Mouse (Mus musculus) forebrain, embryonic 11.5 days (tissue): ENCODE results near the gene Rfng. TPM values are rescaled to one million over a fixed set of nuclear protein-coding genes. Genes with fewer than 3 reads are reported as not detected.

Experiments used
- ATAC-seq: fragments of 200-750 bp; cut with Nextera tagmentation; replicated peaks from 2 replicates; pipeline ENCODE4 v1.8.0; 2017; ENCODE audit warnings: moderate TSS enrichment; ENCODE audit not compliant: low FRiP score
- DNase-seq: peaks from one replicate; pipeline ENCODE4 v3.0.0-alpha.2; 2017; ENCODE audit warnings: low spot score
- H3K27ac ChIP-seq: fragments of 300-500 bp; sonication (generic); 2 replicates; pipeline ENCODE4 v1.5.1; 2014; ENCODE audit warnings: low read depth, low read length
- H3K27me3 ChIP-seq: fragments of 300-500 bp; sonication (generic); 2 replicates; pipeline ENCODE4 v1.6.1; 2014; ENCODE audit warnings: mild to moderate bottlenecking, low read length, mixed read lengths; ENCODE audit not compliant: control insufficient read depth, insufficient read depth
- H3K36me3 ChIP-seq: fragments of 300-500 bp; sonication (generic); 2 replicates; pipeline ENCODE4 v1.6.1; 2014; ENCODE audit warnings: mild to moderate bottlenecking, low read length, moderate library complexity, mixed read lengths; ENCODE audit not compliant: control insufficient read depth, insufficient read depth
- H3K4me1 ChIP-seq: fragments of 300-500 bp; sonication (generic); replicated peaks from 2 replicates; pipeline ENCODE4 v1.6.1; 2014; ENCODE audit warnings: low read length, mixed read lengths; ENCODE audit not compliant: control insufficient read depth, insufficient read depth
- H3K4me2 ChIP-seq: fragments of 300-500 bp; sonication (generic); 2 replicates; pipeline ENCODE4 v1.6.1; 2014; ENCODE audit warnings: low read depth, mild to moderate bottlenecking, low read length, moderate library complexity, mixed read lengths; ENCODE audit not compliant: severe bottlenecking
- H3K4me3 ChIP-seq: fragments of 300-500 bp; sonication (generic); 2 replicates; pipeline ENCODE4 v1.5.1; 2014; ENCODE audit warnings: low read depth, low read length
- H3K9ac ChIP-seq: fragments of 300-500 bp; sonication (generic); 2 replicates; pipeline ENCODE4 v1.6.1; 2014; ENCODE audit warnings: low read length
- H3K9me3 ChIP-seq: fragments of 300-500 bp; sonication (generic); 2 replicates; pipeline ENCODE4 v1.6.1; 2016; ENCODE audit warnings: low read length, mixed read lengths; ENCODE audit not compliant: control insufficient read depth
- WGBS: fragments of 180-500 bp; shearing (Covaris S2); extraction: QIAGEN DNeasy Blood & Tissue Kit; methylation state at CpG from one replicate; pipeline ENCODE4 v1.1.7; 2014; 5-methylcytosine and 5-hydroxymethylcytosine counted together
- polyA plus RNA-seq: library from polyadenylated mRNA; unstranded; fragments of >200 nt; fragmentation: Nextera tagmentation; extraction: Ambion mirVana; gene quantifications from 2 replicates; pipeline ENCODE4 v1.2.1, GENCODE M21; 2014

The Rfng gene
- polyA plus RNA-seq, 1 experiment from 2014 or later, result 45.4 TPM

DNA sequence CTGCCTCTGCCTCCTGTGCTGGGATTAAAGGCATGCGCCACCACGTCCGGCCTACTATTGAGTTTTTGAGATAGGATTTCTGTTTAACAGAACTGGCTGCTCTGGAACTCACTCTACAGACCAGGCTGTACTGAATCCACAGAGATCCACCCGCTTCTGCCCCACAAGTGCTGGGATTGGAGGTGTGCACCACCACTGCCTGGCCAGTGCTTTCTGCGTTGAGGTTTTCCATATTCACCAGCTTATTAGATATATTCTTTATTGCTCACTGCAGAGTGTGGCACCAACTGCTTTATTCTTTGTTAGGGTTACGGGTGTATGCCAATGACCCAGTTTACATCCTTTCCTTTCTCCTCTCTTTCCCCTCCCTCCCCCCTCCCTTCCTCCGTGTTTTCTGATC is 20.3 kb upstream of the Rfng start:
- 84% methylated on average over 7 of the region's 7 CpGs for WGBS
- Histone ChIP-seq H3K4me3 (no peak overlapping the region), H3K9ac (no peak overlapping the region), H3K4me1 (0 out of 2 replicates have a peak, but pooled peaks cover 2% of the 10 kb centered on the region), H3K4me2 (no peak overlapping the region), H3K27me3 (no peaks in the 10 kb centered on the region), H3K27ac (no peak overlapping the region), H3K36me3 (peaks cover 22% of the 10 kb centered on the region), H3K9me3 (no peaks in the 10 kb centered on the region)
- DNase-seq (no peak), ATAC-seq (no peak)

DNA sequence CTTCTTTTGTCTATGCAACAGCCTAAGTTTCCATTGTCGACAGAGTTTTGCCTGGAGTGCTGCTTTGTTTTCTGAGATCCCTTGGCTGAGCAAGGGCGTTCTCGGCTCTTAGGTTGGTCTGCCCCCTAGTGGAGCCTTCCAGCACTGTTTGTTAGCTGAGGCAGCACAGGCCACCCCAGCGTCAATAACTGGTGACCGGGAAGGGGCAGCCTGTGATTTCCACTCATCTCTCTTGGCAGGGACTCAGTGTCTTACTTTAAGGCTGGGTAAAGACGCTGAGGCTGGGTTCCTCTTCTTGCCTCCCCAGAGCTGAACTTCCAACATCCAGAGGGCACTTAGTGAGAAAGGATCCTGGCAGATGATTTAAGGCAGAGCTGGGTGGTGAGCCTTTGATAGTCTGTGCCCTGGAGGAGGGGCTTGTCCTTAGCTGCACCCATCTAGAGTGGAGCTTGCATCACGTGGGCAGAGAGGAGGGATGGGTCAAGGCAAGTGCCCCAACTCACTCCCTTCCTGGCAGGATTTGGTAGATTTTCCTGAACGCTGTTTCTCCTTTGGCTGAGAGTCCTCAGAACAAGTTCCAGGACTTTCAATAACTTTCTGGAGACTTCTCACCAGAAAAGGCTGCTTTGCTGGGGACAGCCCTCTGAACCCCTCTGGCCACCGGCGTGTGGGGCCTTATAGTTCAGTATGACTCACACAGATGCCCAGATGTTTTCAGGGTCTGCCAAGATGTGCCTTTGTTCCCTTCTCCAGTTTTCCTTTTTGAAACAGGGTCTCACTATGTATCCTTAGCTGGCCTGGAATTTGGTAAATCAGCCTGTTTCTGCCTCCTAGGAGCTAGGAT is 16.3 kb upstream of the Rfng start:
- WGBS, result 12% methylated on average over 10 of the region's 10 CpGs
- peak; percentile 51 for ATAC-seq

DNA sequence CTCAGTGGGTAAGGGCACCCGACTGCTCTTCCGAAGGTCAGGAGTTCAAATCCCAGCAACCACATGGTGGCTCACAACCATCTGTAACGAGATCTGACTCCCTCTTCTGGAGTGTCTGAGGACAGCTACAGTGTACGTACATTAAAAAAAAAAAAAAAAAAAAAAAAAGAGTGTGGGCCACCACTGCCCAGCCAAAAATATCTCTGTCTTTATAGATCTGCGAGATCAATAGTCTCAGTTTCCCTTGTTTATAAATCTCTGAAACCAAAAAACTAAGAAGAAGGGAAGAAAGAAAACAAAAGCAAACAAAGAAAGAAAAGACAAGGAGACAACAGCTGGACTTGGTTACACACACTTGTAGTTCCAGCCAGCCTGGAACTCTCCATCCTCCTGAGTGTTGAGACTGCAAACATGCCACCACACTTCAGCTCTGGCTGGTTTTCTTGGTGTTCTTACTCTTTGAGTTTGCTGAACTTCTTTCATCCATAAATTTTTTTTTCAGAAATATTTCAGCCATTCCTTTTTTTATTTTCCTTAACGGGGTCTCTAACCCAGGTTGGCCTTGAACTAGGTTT is 15.4 kb upstream of the Rfng start:
- ATAC-seq (no peak), DNase-seq (no peak)
- H3K4me1 ChIP-seq, result peaks cover 11% of the 10 kb centered on the region; the same call in 1 of the 2 replicates
- no peak overlapping the region for H3K4me3 ChIP-seq
- H3K36me3 ChIP-seq, result no peaks in the 10 kb centered on the region
- no peak overlapping the region; the same call in 1 of the 2 replicates for H3K9ac ChIP-seq
- no peak overlapping the region for H3K27ac ChIP-seq
- H3K4me2 ChIP-seq, result no peak overlapping the region
- H3K27me3 ChIP-seq, result no peaks in the 10 kb centered on the region
- H3K9me3 ChIP-seq, result no peaks in the 10 kb centered on the region
- 75% methylated on average over 6 of the region's 6 CpGs for WGBS

More for the DNA sequence above, 16.3 kb upstream of the Rfng start:
- Histone ChIP-seq H3K4me3 (no peak overlapping the region), H3K4me1 (peaks cover 7% of the 10 kb centered on the region; the same call in 1 of the 2 replicates), H3K27me3 (no peaks in the 10 kb centered on the region), H3K27ac (no peak overlapping the region), H3K4me2 (no peak overlapping the region), H3K9me3 (no peaks in the 10 kb centered on the region), H3K36me3 (no peaks in the 10 kb centered on the region; the same call in 1 of the 2 replicates), H3K9ac (peak overlapping the region; percentile 39; the same call in 1 of the 2 replicates)
- peak; percentile 92 for DNase-seq

DNA sequence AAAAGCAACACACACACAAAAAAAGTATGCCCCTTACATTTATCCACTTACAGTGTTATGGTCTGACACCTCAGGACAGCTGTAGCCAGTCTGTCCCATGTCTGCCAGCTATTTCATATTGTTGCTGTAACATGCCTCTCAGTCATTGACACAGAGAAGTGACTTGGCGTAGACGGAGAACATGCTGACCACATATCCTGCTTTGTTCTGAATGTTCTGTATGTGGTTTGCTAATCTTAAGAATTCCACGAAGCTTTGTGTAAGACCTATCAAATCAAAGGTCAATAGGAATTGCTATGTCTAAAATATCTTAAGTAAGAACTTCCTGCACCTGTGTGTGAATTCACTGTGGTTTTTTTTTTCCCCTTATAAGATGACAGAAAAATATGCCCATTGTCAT is 14.2 kb upstream of the Rfng start:
- ATAC-seq, result no peak
- WGBS, result 91% methylated on average over 3 of the region's 3 CpGs

DNA sequence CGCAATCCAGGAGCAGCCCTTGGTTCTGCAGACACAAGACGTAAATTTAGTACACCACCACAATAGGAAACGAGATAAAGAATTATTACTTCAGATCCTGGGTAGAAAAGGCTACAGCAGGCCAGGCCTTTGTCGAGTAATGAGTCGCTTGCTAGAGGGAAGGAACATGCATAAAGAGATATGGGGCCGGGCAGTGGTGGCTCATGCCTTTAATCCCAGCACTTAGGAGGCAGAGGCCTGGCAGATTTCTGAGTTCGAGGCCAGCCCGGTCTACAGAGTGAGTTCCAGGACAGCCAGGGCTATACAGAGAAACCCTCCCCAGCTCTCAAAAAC is 12.6 kb upstream of the Rfng start:
- WGBS, result 25% methylated on average over 8 of the region's 8 CpGs
- Histone ChIP-seq H3K4me1 (peaks cover 11% of the 10 kb centered on the region; the same call in 1 of the 2 replicates), H3K27ac (peak overlapping the region; percentile 63; the same call in 1 of the 2 replicates), H3K9me3 (no peaks in the 10 kb centered on the region), H3K27me3 (no peaks in the 10 kb centered on the region), H3K9ac (peak overlapping the region; percentile 93), H3K4me3 (peak overlapping the region; percentile 97), H3K36me3 (peaks cover 11% of the 10 kb centered on the region), H3K4me2 (peak overlapping the region; percentile 96)
- no peak for DNase-seq
- peak; percentile 22; the same call in 1 of the 2 replicates for ATAC-seq

More for the DNA sequence above, 14.2 kb upstream of the Rfng start:
- Histone ChIP-seq H3K4me2 (no peak overlapping the region), H3K9me3 (no peaks in the 10 kb centered on the region), H3K9ac (no peak overlapping the region), H3K4me1 (peaks cover 11% of the 10 kb centered on the region; the same call in 1 of the 2 replicates), H3K36me3 (peaks cover 4% of the 10 kb centered on the region), H3K4me3 (no peak overlapping the region), H3K27me3 (no peaks in the 10 kb centered on the region), H3K27ac (no peak overlapping the region)
- DNase-seq, result no peak

DNA sequence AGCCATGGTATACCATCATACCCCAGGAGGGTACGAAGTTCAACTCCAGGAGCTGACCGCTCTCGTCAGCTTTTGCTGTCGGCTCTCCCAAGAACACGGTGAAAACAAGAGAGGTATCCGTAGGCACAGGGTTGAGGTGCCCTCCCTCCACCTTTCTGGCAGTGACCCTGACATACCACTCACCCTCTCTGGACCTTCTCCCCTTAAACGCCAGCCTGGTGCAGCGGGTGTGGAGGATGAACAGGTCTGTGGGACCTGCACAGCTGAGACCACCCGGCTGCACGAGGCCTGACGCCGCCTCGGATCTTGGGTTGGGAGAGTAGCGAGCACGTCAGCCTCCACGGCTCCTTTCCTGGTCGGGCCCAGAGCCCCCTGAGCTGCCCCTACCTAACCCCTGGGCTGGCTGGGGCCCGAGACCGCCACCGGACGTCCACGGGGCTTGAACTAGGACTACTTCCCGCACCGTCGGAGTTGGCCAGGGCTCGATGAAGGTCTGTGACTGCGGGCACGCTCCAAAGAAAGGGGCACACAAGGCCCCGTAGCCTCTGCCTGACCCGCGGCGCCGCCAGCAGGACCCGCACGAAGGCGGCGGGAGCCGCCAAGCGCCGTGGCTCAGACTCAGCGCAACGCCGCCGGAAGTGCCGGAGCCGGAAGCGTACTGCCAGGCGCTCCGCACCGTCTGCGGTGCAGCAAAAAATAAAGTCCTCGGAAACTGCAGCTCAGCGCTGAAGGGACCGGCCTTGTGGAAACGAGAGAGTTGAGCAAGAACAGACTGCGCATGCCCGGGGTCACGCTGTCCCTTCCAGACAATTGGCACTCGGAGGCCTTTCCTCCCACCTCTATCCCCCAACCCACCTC is 12.0 kb upstream of the Rfng start, which contains the start of gene Dus1l:
Dus1l (minus strand) TSS at position 648 of the 858 bp plus-strand sequence.
- peak within 1 kb of the TSS; percentile 63; the same call in 1 of the 2 replicates for H3K27ac ChIP-seq
- no peaks in the 10 kb centered on the region for H3K27me3 ChIP-seq
- peak within 1 kb of the TSS; percentile 97 for H3K4me3 ChIP-seq
- peaks cover 11% of the 10 kb centered on the region for H3K36me3 ChIP-seq
- peak; percentile 87 for ATAC-seq
- peak within 1 kb of the TSS; percentile 96 for H3K4me2 ChIP-seq
- H3K9ac ChIP-seq, result peak within 1 kb of the TSS; percentile 93
- peaks cover 11% of the 10 kb centered on the region; the same call in 1 of the 2 replicates for H3K4me1 ChIP-seq
- DNase-seq, result peak; percentile 99
- no peaks in the 10 kb centered on the region for H3K9me3 ChIP-seq
- WGBS, result 2% methylated on average over 59 of the region's 59 CpGs

DNA sequence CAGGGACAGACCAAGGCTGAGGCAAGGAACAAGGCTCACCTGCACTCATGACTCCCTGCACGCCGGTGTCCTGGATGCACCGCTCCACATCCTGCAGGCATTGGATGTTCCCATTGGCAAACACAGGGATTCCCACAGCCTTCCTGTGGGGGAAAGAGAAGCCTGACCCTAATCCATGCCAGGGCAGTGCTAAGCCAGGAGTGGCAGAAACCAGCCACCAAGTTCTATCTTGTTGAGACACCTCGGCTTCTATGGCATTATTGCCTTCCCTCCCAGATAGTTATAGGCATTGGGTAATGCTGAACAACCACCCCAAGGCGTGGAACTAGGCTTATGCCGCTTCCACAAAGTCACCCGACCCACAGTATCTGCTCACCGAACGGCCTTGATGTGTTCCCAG is 8.6 kb upstream of the Rfng start:
- H3K9me3 ChIP-seq, result no peaks in the 10 kb centered on the region
- DNase-seq (no peak), ATAC-seq (no peak)
- no peak overlapping the region for H3K9ac ChIP-seq
- peaks cover 9% of the 10 kb centered on the region; the same call in 1 of the 2 replicates for H3K4me1 ChIP-seq
- 94% methylated on average over 9 of the region's 9 CpGs for WGBS
- H3K27ac ChIP-seq, result no peak overlapping the region
- H3K4me2 ChIP-seq, result no peak overlapping the region
- H3K36me3 ChIP-seq, result peaks cover 20% of the 10 kb centered on the region
- H3K4me3 ChIP-seq, result no peak overlapping the region
- no peaks in the 10 kb centered on the region for H3K27me3 ChIP-seq

DNA sequence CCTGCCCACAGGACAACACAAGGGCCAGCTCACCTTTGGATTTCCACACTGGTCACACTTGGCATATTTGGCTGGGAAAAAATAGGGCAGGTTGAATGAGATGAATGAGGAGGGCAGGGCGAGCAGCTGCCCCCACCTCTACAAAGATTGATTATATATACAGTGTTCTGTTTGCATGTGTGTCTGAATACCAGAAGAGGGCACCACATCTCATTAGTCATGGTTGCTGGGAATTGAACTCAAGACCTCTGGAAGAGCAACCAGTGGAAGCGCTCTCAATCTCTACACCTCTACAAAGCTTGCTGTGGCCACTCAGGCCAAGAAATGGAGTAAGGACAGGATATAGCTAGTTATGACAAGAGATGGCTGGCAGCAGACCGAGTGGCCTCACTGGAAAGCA is 5.8 kb upstream of the Rfng start:
- peaks cover 6% of the 10 kb centered on the region for H3K4me1 ChIP-seq
- H3K9me3 ChIP-seq, result no peaks in the 10 kb centered on the region
- H3K27me3 ChIP-seq, result no peaks in the 10 kb centered on the region
- DNase-seq, result no peak
- no peak overlapping the region for H3K27ac ChIP-seq
- no peak overlapping the region for H3K4me2 ChIP-seq
- H3K4me3 ChIP-seq, result no peak overlapping the region
- H3K9ac ChIP-seq, result no peak overlapping the region
- peaks cover 28% of the 10 kb centered on the region for H3K36me3 ChIP-seq
- WGBS, result 89% methylated on average over 3 of the region's 3 CpGs
- ATAC-seq, result no peak
